Mouse (Mus musculus) intestine, embryonic 15.5 days (tissue): ENCODE results near the gene Smpx. TPM values are rescaled to one million over a fixed set of nuclear protein-coding genes. Genes with fewer than 3 reads are reported as not detected.

Source experiments
- ATAC-seq: fragments of 200-750 bp; cut with Nextera tagmentation; 2 replicates; pipeline ENCODE4 v1.8.0; 2017; ENCODE audit warnings: moderate TSS enrichment, moderate library complexity
- H3K27ac ChIP-seq: fragments of 300-500 bp; sonication (generic); 2 replicates; pipeline ENCODE4 v1.5.1; 2015; ENCODE audit warnings: mild to moderate bottlenecking, inconsistent platforms
- H3K27me3 ChIP-seq: fragments of 300-500 bp; sonication (generic); replicated peaks from 2 replicates; pipeline ENCODE4 v1.6.1; 2015; ENCODE audit warnings: inconsistent platforms
- H3K36me3 ChIP-seq: fragments of 300-500 bp; sonication (generic); 2 replicates; pipeline ENCODE4 v1.6.1; 2015; ENCODE audit warnings: inconsistent platforms
- H3K4me1 ChIP-seq: fragments of 300-500 bp; sonication (generic); replicated peaks from 2 replicates; pipeline ENCODE4 v1.6.1; 2015; ENCODE audit warnings: inconsistent platforms
- H3K4me2 ChIP-seq: fragments of 300-500 bp; sonication (generic); replicated peaks from 2 replicates; pipeline ENCODE4 v1.6.1; 2015; ENCODE audit warnings: mild to moderate bottlenecking, inconsistent platforms
- H3K4me3 ChIP-seq: fragments of 300-500 bp; sonication (generic); replicated peaks from 2 replicates; pipeline ENCODE4 v1.5.1; 2015; ENCODE audit warnings: inconsistent platforms
- H3K9ac ChIP-seq: fragments of 300-500 bp; sonication (generic); 2 replicates; pipeline ENCODE4 v1.6.1; 2015; ENCODE audit warnings: inconsistent platforms
- H3K9me3 ChIP-seq: fragments of 300-500 bp; sonication (generic); 2 replicates; pipeline ENCODE4 v1.6.1; 2016; ENCODE audit warnings: inconsistent platforms
- WGBS: fragments of 180-500 bp; shearing (Covaris S2); methylation state at CpG from one replicate; pipeline ENCODE4 v1.1.7; 2015; 5-methylcytosine and 5-hydroxymethylcytosine counted together
- polyA plus RNA-seq: library from polyadenylated mRNA; unstranded; fragments of >200 nt; fragmentation: Nextera tagmentation; extraction: Ambion mirVana; gene quantifications from 2 replicates; pipeline ENCODE4 v1.2.1, GENCODE M21; 2015

Gene Smpx
- polyA plus RNA-seq, 1 experiment from 2014 or later = 1.7 TPM

GRCm38 (mm10) chrX:157732346-157732745, 33.6 kb downstream of the Smpx start:
- ATAC-seq = no peak
- Histone ChIP-seq H3K4me2 (no peak overlapping the region), H3K36me3 (no peaks in the 10 kb centered on the region), H3K4me3 (no peak overlapping the region), H3K27me3 (no peaks in the 10 kb centered on the region), H3K9me3 (no peaks in the 10 kb centered on the region), H3K4me1 (no peaks in the 10 kb centered on the region), H3K27ac (no peak overlapping the region), H3K9ac (no peak overlapping the region)
- 42% methylated on average over 3 of the region's 3 CpGs for WGBS

- Histone ChIP-seq H3K4me2 (no peak overlapping the region), H3K4me3 (no peak overlapping the region), H3K4me1 (no peaks in the 10 kb centered on the region), H3K27me3 (no peaks in the 10 kb centered on the region), H3K9ac (no peak overlapping the region), H3K36me3 (no peaks in the 10 kb centered on the region), H3K9me3 (no peaks in the 10 kb centered on the region), H3K27ac (no peak overlapping the region)
- ATAC-seq = no peak
- 61% methylated on average over 2 of the region's 2 CpGs for whole genome bisulfite sequencing
These were observed 35.1 kb downstream of the Smpx start for GRCm38 (mm10) chrX:157733836-157734235.

- Histone ChIP-seq H3K27me3 (no peaks in the 10 kb centered on the region), H3K9me3 (no peaks in the 10 kb centered on the region), H3K36me3 (no peaks in the 10 kb centered on the region), H3K9ac (no peak overlapping the region), H3K27ac (no peak overlapping the region), H3K4me2 (no peak overlapping the region), H3K4me1 (no peaks in the 10 kb centered on the region), H3K4me3 (no peak overlapping the region)
- WGBS = 70% methylated on average over 1 of the region's 1 CpGs
- ATAC-seq = no peak
These were observed 35.6 kb downstream of the Smpx start for GRCm38 (mm10) chrX:157734341-157734740.

DNA sequence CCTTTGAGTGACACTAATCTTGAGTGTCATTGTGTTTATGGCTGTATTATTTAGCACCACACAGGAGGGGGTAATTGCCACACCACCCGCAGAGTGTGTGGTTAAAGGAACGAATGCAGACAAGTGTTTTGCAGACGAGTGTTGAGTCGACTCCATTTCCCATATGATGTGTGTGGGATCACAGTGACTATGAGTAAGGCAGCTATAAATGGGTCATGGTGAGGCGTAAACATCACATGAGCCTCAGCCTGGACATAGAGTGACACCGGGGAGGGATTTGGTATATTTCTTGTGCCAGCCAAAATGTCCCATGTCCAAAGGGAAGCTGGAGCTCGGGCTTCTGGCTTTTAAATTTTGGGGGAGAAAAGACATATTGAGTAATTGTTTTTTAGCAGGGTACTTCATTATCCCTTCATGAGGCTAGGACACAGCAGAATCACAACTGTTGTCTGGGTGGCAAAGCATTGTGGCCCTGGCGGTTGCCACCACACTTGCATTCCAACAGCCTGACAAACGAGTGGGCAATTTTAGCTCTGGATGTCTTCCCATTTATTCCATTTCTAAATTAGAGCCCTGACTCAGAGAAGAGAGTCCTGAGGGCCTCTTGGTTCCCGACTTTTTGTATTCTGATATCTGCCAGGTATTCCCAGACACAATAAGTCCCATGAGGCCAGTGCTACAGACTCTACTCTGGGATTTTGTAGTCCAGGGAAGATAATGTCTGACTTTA, 49.3 kb downstream of the Smpx start:
- Histone ChIP-seq H3K4me3 (no peak overlapping the region), H3K36me3 (no peaks in the 10 kb centered on the region), H3K9me3 (no peaks in the 10 kb centered on the region), H3K27me3 (no peaks in the 10 kb centered on the region), H3K27ac (no peak overlapping the region), H3K4me1 (no peaks in the 10 kb centered on the region), H3K4me2 (no peak overlapping the region), H3K9ac (no peak overlapping the region)
- ATAC-seq = no peak
- WGBS = 87% methylated on average over 10 of the region's 10 CpGs

GRCm38 (mm10) chrX:157754559-157754958, 55.8 kb downstream of the Smpx start:
- H3K9me3 ChIP-seq = no peaks in the 10 kb centered on the region
- H3K27me3 ChIP-seq = no peaks in the 10 kb centered on the region
- no peak overlapping the region for H3K4me2 ChIP-seq
- H3K4me1 ChIP-seq = no peaks in the 10 kb centered on the region
- no peaks in the 10 kb centered on the region for H3K36me3 ChIP-seq
- no peak overlapping the region for H3K27ac ChIP-seq
- no peak overlapping the region for H3K9ac ChIP-seq
- ATAC-seq = no peak
- H3K4me3 ChIP-seq = no peak overlapping the region
- 69% methylated on average over 4 of the region's 4 CpGs for WGBS

GRCm38 (mm10) chrX:157762542-157762941, 63.8 kb downstream of the Smpx start:
- 73% methylated on average over 3 of the region's 3 CpGs for WGBS
- Histone ChIP-seq H3K4me2 (no peak overlapping the region), H3K4me1 (no peaks in the 10 kb centered on the region), H3K9me3 (no peaks in the 10 kb centered on the region), H3K9ac (no peak overlapping the region), H3K27me3 (no peaks in the 10 kb centered on the region), H3K36me3 (no peaks in the 10 kb centered on the region), H3K4me3 (no peak overlapping the region), H3K27ac (no peak overlapping the region)
- ATAC-seq = no peak

- Histone ChIP-seq H3K4me3 (no peak overlapping the region), H3K27ac (no peak overlapping the region), H3K4me1 (no peaks in the 10 kb centered on the region), H3K4me2 (no peak overlapping the region), H3K9me3 (no peaks in the 10 kb centered on the region), H3K9ac (no peak overlapping the region), H3K27me3 (no peaks in the 10 kb centered on the region), H3K36me3 (no peaks in the 10 kb centered on the region)
- 90% methylated on average over 2 of the region's 2 CpGs for WGBS
- ATAC-seq = no peak
These were observed 103.0 kb downstream of the Smpx start for GRCm38 (mm10) chrX:157801669-157802068.

Other genes starting within 250 kb of the Smpx start
- gene Sms, start 206.6 kb upstream of the Smpx start, polyA plus RNA-seq = 40.2 and 46.3 TPM in 2 replicates
- gene Yy2, start 129.9 kb upstream of the Smpx start, polyA plus RNA-seq = 2.7 and 4.5 TPM in 2 replicates
- gene Mbtps2, start 100.2 kb upstream of the Smpx start, polyA plus RNA-seq = 19.8 and 21.4 TPM in 2 replicates
- gene Klhl34, start 119.5 kb downstream of the Smpx start, polyA plus RNA-seq = 0.14 and 0.16 TPM in 2 replicates